Mouse (Mus musculus): ENCODE measurements around the gene Btbd19. TPM values are rescaled to one million over a fixed set of nuclear protein-coding genes. Genes with fewer than 3 reads are reported as not detected.
A peak's percentile ranks its signal among the peaks of the same experiment; 100 is the strongest.

Btbd19 gene
- total RNA-seq, 2 experiments from 2014 or later: 3.3 to 3.6 TPM

GRCm38 (mm10) chr4:117138295-117139216, 13.0 kb upstream of the Btbd19 start:
- intact Hi-C loops (cut with DNase I; ENCODE audit: low total_unique reads): no loop called here
- DNase-seq: no peak

- intact Hi-C loops (cut with DNase I; ENCODE audit: low total_unique reads): no loop called here
- no peak for DNase-seq
Measured at GRCm38 (mm10) chr4:117136034-117136433, 10.5 kb upstream of the Btbd19 start.

GRCm38 (mm10) chr4:117134601-117134995, 9.1 kb upstream of the Btbd19 start:
- no peak for DNase-seq

GRCm38 (mm10) chr4:117133817-117134600, 8.5 kb upstream of the Btbd19 start, which contains the start of gene Plk3:
Gene Plk3, minus strand, starts transcription at chr4:117133963.
- intact Hi-C loops (cut with DNase I; ENCODE audit: low total_unique reads): no loop called here

More at GRCm38 (mm10) chr4:117134601-117134995, 9.1 kb upstream of the Btbd19 start:
- intact Hi-C loops (cut with DNase I; ENCODE audit: low total_unique reads): no loop called here

GRCm38 (mm10) chr4:117133366-117133796, 7.9 kb upstream of the Btbd19 start:
- intact Hi-C loops (cut with DNase I; ENCODE audit: low total_unique reads): no loop called here
- peak; percentile 34 for DNase-seq

More at GRCm38 (mm10) chr4:117133817-117134600, 8.5 kb upstream of the Btbd19 start, which contains the start of gene Plk3:
- DNase-seq: peak; percentile 94

- intact Hi-C loops (cut with DNase I; ENCODE audit: low total_unique reads): no loop called here
- no peak for DNase-seq
Measured at GRCm38 (mm10) chr4:117132794-117133143, 7.2 kb upstream of the Btbd19 start.

- intact Hi-C loops (cut with DNase I; ENCODE audit: low total_unique reads): no loop called here
- DNase-seq: no peak
Measured at GRCm38 (mm10) chr4:117131890-117132793, 6.6 kb upstream of the Btbd19 start.

- no peak for DNase-seq
- intact Hi-C loops (cut with DNase I; ENCODE audit: low total_unique reads): no loop called here
Measured at GRCm38 (mm10) chr4:117131198-117131597, 5.7 kb upstream of the Btbd19 start.

GRCm38 (mm10) chr4:117130790-117131189, 5.3 kb upstream of the Btbd19 start:
- DNase-seq: no peak
- intact Hi-C loops (cut with DNase I; ENCODE audit: low total_unique reads): no loop called here

GRCm38 (mm10) chr4:117127991-117128686, 2.6 kb upstream of the Btbd19 start:
- DNase-seq: no peak
- intact Hi-C loops (cut with DNase I; ENCODE audit: low total_unique reads): no loop called here

- no peak for DNase-seq
- intact Hi-C loops (cut with DNase I; ENCODE audit: low total_unique reads): no loop called here
Measured at GRCm38 (mm10) chr4:117126675-117127290, 1.3 kb upstream of the Btbd19 start, which contains the start of gene Tctex1d4. Gene Tctex1d4, plus strand, starts transcription at chr4:117126794.

GRCm38 (mm10) chr4:117125910-117126674, 567 bp upstream of the Btbd19 start:
- intact Hi-C loops (cut with DNase I; ENCODE audit: low total_unique reads): no loop called here
- peak; percentile 81 for DNase-seq

GRCm38 (mm10) chr4:117124518-117125347, 792 bp downstream of the Btbd19 start:
- DNase-seq: peak; percentile 44
- intact Hi-C loops (cut with DNase I; ENCODE audit: low total_unique reads): loop anchor here (5.0 kb wide), 1 partner anchor 122 kb away; no protein-coding TSS in a partner anchor

- no peak for DNase-seq
- intact Hi-C loops (cut with DNase I; ENCODE audit: low total_unique reads): loop anchor here (5.0 kb wide), 1 partner anchor 122 kb away; no protein-coding TSS in a partner anchor
Measured at GRCm38 (mm10) chr4:117124218-117124517, 1.4 kb downstream of the Btbd19 start.

- DNase-seq: no peak
- intact Hi-C loops (cut with DNase I; ENCODE audit: low total_unique reads): loop anchor here (5.0 kb wide), 1 partner anchor 121 kb away; no protein-coding TSS in a partner anchor
Measured at GRCm38 (mm10) chr4:117123546-117124217, 1.8 kb downstream of the Btbd19 start.

GRCm38 (mm10) chr4:117122209-117122608, 3.3 kb downstream of the Btbd19 start:
- intact Hi-C loops (cut with DNase I; ENCODE audit: low total_unique reads): loop anchor here (5.0 kb wide), 1 partner anchor 120 kb away; no protein-coding TSS in a partner anchor

More at GRCm38 (mm10) chr4:117122209-117122608, 3.3 kb downstream of the Btbd19 start:
- DNase-seq: no peak

Measured in gastrocnemius, postnatal 14 days (tissue).